Mouse (Mus musculus): ENCODE results near the gene Hoxa11. TPM values are rescaled to one million over a fixed set of nuclear protein-coding genes. Genes with fewer than 3 reads are reported as not detected.
A peak's percentile ranks its signal among the peaks of the same experiment; 100 is the strongest.

Gene Hoxa11
- polyA plus RNA-seq, 1 experiment, result 10.9 TPM

DNA sequence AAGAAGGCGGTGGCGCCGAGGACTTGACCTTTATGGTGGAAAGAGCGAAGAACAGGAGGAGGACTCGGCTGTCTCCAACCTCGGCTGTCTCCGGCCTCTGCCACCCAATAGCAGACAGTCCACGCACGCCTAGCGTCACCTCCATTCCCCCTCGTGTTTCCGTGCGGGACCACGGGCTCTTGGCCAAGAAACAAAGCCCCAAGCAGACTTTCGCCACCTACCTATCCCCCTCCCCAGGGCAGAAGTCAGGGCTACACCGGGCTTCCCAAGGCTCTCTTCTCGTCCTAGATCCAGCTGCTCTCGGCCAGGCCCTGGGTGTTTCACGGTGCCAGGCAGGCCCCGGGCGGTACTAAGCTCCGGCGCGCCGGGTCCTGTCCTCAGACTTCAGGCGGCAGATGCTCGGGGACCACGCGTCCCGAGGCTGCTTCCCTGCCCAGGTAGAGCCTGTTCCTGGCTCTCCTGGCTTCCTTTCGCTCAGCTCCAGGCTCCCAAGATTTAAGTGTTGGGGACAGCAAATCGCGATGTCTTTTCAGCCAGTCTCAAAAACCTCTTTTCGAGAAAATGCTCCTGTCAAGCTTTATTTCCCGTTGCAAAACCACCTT lies 7.3 kb upstream of the Hoxa11 start:
- Histone ChIP-seq H3K4me2 (ENCODE audit: low read depth) (peak overlapping the region; percentile 64), H3K79me2 (ENCODE audit: control insufficient read depth, insufficient read depth) (peaks cover 16% of the 10 kb centered on the region), H3ac (ENCODE audit: control insufficient read depth, insufficient read length) (peak overlapping the region; percentile 35), H3K27me3 (ENCODE audit: control insufficient read depth, insufficient read depth, insufficient read length) (no peaks in the 10 kb centered on the region), H3K36me3 (ENCODE audit: control insufficient read depth, insufficient read depth) (no peaks in the 10 kb centered on the region), H3K4me3 (peak overlapping the region; percentile 45)
- TF ChIP-seq TCF3 (IDR thresholded peaks at IDR 0.05; ENCODE audit: insufficient read length, low read depth) (no peak), POLR2A (IDR thresholded peaks at IDR 0.05; ENCODE audit: insufficient read length, low read depth) (peak; percentile 36)

DNA sequence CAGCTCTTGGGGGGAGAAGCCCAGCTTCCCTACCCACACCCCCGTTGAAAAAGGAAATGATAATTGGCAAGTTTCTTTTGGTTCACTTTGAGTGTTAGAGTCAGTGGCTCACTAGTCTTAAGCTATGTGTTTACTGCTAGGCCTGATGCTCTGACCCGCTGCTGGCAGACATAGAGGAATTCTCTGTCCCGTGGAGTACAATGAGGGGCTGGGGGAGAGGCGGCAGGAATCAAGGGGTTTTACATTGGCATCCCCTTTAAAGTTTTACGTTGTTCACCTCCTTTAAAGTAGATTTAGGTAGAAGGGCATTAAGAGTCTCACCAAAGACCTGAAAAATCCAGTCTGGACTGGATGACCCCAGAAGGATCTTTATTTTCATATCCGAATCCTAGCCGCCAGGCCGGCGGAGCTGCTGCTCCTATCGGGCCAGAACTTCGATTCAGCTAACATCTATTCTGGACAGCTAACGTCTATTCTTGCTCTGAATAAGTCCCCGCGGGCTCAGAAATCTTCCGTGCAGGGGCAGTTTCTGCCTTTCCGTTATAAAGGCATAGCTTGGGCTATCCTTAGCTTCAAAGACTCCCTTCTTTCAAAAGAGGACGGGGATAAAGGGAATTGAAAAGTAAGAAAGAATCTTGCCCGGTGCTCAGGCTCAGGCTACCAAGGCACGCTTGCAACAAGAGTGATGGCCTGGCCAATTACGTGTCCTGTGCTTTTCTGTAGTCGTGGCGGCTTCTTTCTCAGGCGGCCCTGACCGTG lies 6.6 kb upstream of the Hoxa11 start:
- Histone ChIP-seq H3K79me2 (ENCODE audit: control insufficient read depth, insufficient read depth) (peaks cover 22% of the 10 kb centered on the region), H3K36me3 (ENCODE audit: control insufficient read depth, insufficient read depth) (no peaks in the 10 kb centered on the region), H3K4me2 (ENCODE audit: low read depth) (peak overlapping the region; percentile 64), H3K4me3 (peak overlapping the region; percentile 45), H3K27me3 (ENCODE audit: control insufficient read depth, insufficient read depth, insufficient read length) (no peaks in the 10 kb centered on the region), H3ac (ENCODE audit: control insufficient read depth, insufficient read length) (peak overlapping the region; percentile 35)
- TF ChIP-seq TCF3 (IDR thresholded peaks at IDR 0.05; ENCODE audit: insufficient read length, low read depth), result no peak
- TF ChIP-seq POLR2A (IDR thresholded peaks at IDR 0.05; ENCODE audit: insufficient read length, low read depth), result no peak
- TF ChIP-seq SRF (IDR thresholded peaks at IDR 0.05; ENCODE audit: control insufficient read depth, insufficient read length, low read depth), result no peak
- TF ChIP-seq REST (IDR thresholded peaks at IDR 0.05; ENCODE audit: insufficient read depth, insufficient read length), result no peak
- no peak for TF ChIP-seq TCF12 (IDR thresholded peaks at IDR 0.05; ENCODE audit: insufficient read depth, poor library complexity, severe bottlenecking)
- no peak for TF ChIP-seq USF1 (IDR thresholded peaks at IDR 0.05; ENCODE audit: low read depth)
- TF ChIP-seq CEBPB (IDR thresholded peaks at IDR 0.05; ENCODE audit: insufficient read depth, poor library complexity, severe bottlenecking), result no peak

GRCm38 (mm10) chr6:52251177-52251879 lies 5.7 kb upstream of the Hoxa11 start:
- Histone ChIP-seq H3K4me3 (peak overlapping the region; percentile 45), H3ac (ENCODE audit: control insufficient read depth, insufficient read length) (no peak overlapping the region), H3K27me3 (ENCODE audit: control insufficient read depth, insufficient read depth, insufficient read length) (no peaks in the 10 kb centered on the region), H3K4me2 (ENCODE audit: low read depth) (peak overlapping the region; percentile 64), H3K36me3 (ENCODE audit: control insufficient read depth, insufficient read depth) (no peaks in the 10 kb centered on the region), H3K79me2 (ENCODE audit: control insufficient read depth, insufficient read depth) (peaks cover 30% of the 10 kb centered on the region)
- TF ChIP-seq SRF (IDR thresholded peaks at IDR 0.05; ENCODE audit: control insufficient read depth, insufficient read length, low read depth) (no peak), E2F4 (IDR thresholded peaks at IDR 0.05; ENCODE audit: insufficient read depth) (no peak), TCF12 (IDR thresholded peaks at IDR 0.05; ENCODE audit: insufficient read depth, poor library complexity, severe bottlenecking) (no peak), TCF3 (IDR thresholded peaks at IDR 0.05; ENCODE audit: insufficient read length, low read depth) (no peak), REST (IDR thresholded peaks at IDR 0.05; ENCODE audit: insufficient read depth, insufficient read length) (no peak), MAX (IDR thresholded peaks at IDR 0.05; ENCODE audit: low read depth) (no peak), CEBPB (IDR thresholded peaks at IDR 0.05; ENCODE audit: insufficient read depth, poor library complexity, severe bottlenecking) (no peak), USF1 (IDR thresholded peaks at IDR 0.05; ENCODE audit: low read depth) (no peak), POLR2A (IDR thresholded peaks at IDR 0.05; ENCODE audit: insufficient read length, low read depth) (no peak), MYOD1 (IDR thresholded peaks at IDR 0.05; ENCODE audit: control insufficient read depth in 1 of 3, insufficient read length in 2 of 3, low read depth in 2 of 3) (no peak), MYOG (IDR thresholded peaks at IDR 0.05; ENCODE audit: control insufficient read depth in 1 of 3, insufficient read depth in 1 of 3, insufficient read length in 2 of 3, low read depth in 2 of 3) (no peak), POLR2AphosphoS2 (IDR thresholded peaks at IDR 0.05; ENCODE audit: insufficient read length, low read depth) (no peak)

DNA sequence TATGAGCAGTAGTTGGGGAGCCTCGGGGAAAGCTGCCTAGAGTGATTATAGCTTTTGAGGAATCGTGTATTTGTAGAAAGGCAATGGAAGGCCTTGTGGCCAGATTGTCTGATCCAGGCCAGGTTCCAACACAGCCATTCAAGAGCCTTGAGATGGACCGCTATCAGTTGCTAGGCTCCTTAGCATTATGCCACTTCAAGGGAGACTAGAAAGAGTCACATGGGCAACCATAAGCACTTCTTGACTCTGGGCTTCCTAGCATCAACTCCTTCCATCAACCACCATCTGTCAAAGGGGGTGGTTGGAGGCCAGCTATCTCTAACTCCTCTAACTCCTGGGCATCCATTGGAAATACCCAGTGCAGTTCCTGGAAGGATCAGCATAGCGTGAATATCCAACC lies 4.2 kb upstream of the Hoxa11 start:
- no peak for TF ChIP-seq SRF (IDR thresholded peaks at IDR 0.05; ENCODE audit: control insufficient read depth, insufficient read length, low read depth)
- TF ChIP-seq E2F4 (IDR thresholded peaks at IDR 0.05; ENCODE audit: insufficient read depth), result no peak
- no peak for TF ChIP-seq TCF3 (IDR thresholded peaks at IDR 0.05; ENCODE audit: insufficient read length, low read depth)
- TF ChIP-seq USF1 (IDR thresholded peaks at IDR 0.05; ENCODE audit: low read depth), result no peak
- TF ChIP-seq MYOG (IDR thresholded peaks at IDR 0.05; ENCODE audit: control insufficient read depth in 1 of 3, insufficient read depth in 1 of 3, insufficient read length in 2 of 3, low read depth in 2 of 3), result no peak
- TF ChIP-seq REST (IDR thresholded peaks at IDR 0.05; ENCODE audit: insufficient read depth, insufficient read length), result no peak

GRCm38 (mm10) chr6:52249415-52249738 lies 3.8 kb upstream of the Hoxa11 start:
- Histone ChIP-seq H3K4me2 (ENCODE audit: low read depth) (peak overlapping the region; percentile 90), H3K27me3 (ENCODE audit: control insufficient read depth, insufficient read depth, insufficient read length) (no peaks in the 10 kb centered on the region), H3ac (ENCODE audit: control insufficient read depth, insufficient read length) (peak overlapping the region; percentile 27), H3K36me3 (ENCODE audit: control insufficient read depth, insufficient read depth) (no peaks in the 10 kb centered on the region), H3K4me3 (peak overlapping the region; percentile 90), H3K79me2 (ENCODE audit: control insufficient read depth, insufficient read depth) (peaks cover 36% of the 10 kb centered on the region)
- TF ChIP-seq POLR2A (IDR thresholded peaks at IDR 0.05; ENCODE audit: insufficient read length, low read depth), result no peak
- TF ChIP-seq TCF12 (IDR thresholded peaks at IDR 0.05; ENCODE audit: insufficient read depth, poor library complexity, severe bottlenecking), result no peak
- TF ChIP-seq TCF3 (IDR thresholded peaks at IDR 0.05; ENCODE audit: insufficient read length, low read depth), result no peak
- no peak for TF ChIP-seq REST (IDR thresholded peaks at IDR 0.05; ENCODE audit: insufficient read depth, insufficient read length)
- TF ChIP-seq USF1 (IDR thresholded peaks at IDR 0.05; ENCODE audit: low read depth), result no peak
- TF ChIP-seq E2F4 (IDR thresholded peaks at IDR 0.05; ENCODE audit: insufficient read depth), result no peak
- no peak for TF ChIP-seq MYOG (IDR thresholded peaks at IDR 0.05; ENCODE audit: control insufficient read depth in 1 of 3, insufficient read depth in 1 of 3, insufficient read length in 2 of 3, low read depth in 2 of 3)
- no peak for TF ChIP-seq CEBPB (IDR thresholded peaks at IDR 0.05; ENCODE audit: insufficient read depth, poor library complexity, severe bottlenecking)
- no peak for TF ChIP-seq MYOD1 (IDR thresholded peaks at IDR 0.05; ENCODE audit: control insufficient read depth in 1 of 3, insufficient read length in 2 of 3, low read depth in 2 of 3)
- TF ChIP-seq MAX (IDR thresholded peaks at IDR 0.05; ENCODE audit: low read depth), result no peak
- no peak for TF ChIP-seq POLR2AphosphoS2 (IDR thresholded peaks at IDR 0.05; ENCODE audit: insufficient read length, low read depth)
- TF ChIP-seq SRF (IDR thresholded peaks at IDR 0.05; ENCODE audit: control insufficient read depth, insufficient read length, low read depth), result no peak

More for the DNA sequence above, 4.2 kb upstream of the Hoxa11 start:
- Histone ChIP-seq H3K36me3 (ENCODE audit: control insufficient read depth, insufficient read depth) (no peaks in the 10 kb centered on the region), H3K4me3 (peak overlapping the region; percentile 90), H3K79me2 (ENCODE audit: control insufficient read depth, insufficient read depth) (peaks cover 32% of the 10 kb centered on the region), H3K27me3 (ENCODE audit: control insufficient read depth, insufficient read depth, insufficient read length) (no peaks in the 10 kb centered on the region), H3ac (ENCODE audit: control insufficient read depth, insufficient read length) (peak overlapping the region; percentile 27), H3K4me2 (ENCODE audit: low read depth) (peak overlapping the region; percentile 90)

All from myocyte (in vitro differentiated cells).